In the genomic region with DNA sequence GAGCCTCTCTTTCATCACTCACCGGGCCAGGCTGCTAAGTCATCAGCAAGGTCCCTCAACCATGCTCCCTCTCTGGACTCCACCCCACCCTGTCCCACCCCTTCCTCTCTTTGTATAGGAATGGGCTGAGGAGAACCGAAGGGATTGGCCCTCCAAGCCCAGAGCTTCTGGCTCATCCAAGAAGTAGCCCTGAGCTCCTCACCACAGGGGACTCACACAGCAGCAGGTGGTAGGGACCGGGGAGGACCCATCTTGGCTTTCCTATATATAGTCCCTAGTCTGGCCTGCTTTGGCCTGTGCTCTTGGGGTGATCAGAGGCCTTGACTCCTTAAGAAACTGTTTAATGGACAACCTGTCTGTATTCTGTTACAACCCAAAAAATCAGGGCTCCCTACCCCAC, we compare ENCODE assay signal across 19 mouse cellular contexts. TPM values are rescaled to one million over a fixed set of nuclear protein-coding genes. Genes with fewer than 3 reads are reported as not detected.
A peak's percentile ranks its signal among the peaks of the same experiment; 100 is the strongest.
DNase-seq lines count a peak whose midpoint lies in the region; ATAC-seq and TF ChIP-seq lines count a peak whose summit lies in the region.
"Had no signal": no experiment of that assay in that cellular context is flagged by ENCODE, and none has a peak within 500 bp of the region (broad histone marks: within the 10 kb centered on the region; RNA-seq: fewer than 3 reads in every experiment).

No protein-coding gene starts in this region.

- H3K4me2 ChIP-seq in heart, postnatal 0 days (ENCODE audit: low read depth, low read length) = no peak overlapping the region
- H3K4me2 ChIP-seq: embryonic facial prominence, embryonic 12.5 days; forebrain, embryonic 12.5 days; hindbrain, embryonic 14.5 days; intestine, embryonic 15.5 days had no signal

- DNase-seq in heart, adult 2 months = no peak
- DNase-seq in heart, postnatal 14 days = no peak
- DNase-seq in heart, postnatal 0 days (ENCODE audit: low spot score) = no peak
- DNase-seq in heart, postnatal 36 days = no peak
- DNase-seq in ZHBTc4 (ENCODE audit: low read depth, low spot score) = peak; percentile 35
- DNase-seq: adrenal gland, postnatal 10 days; cerebellum, adult 11-12 months; cerebellum, adult 9-10 months; cerebellum, postnatal 25 days; gastrocnemius, postnatal 25 days; kidney, adult 18-20 months had no signal

- peaks cover 2% of the 10 kb centered on the region; the same call in 1 of the 2 replicates for H3K36me3 ChIP-seq in heart, adult 2 months (ENCODE audit: control insufficient read depth, insufficient read depth, low read length)
- H3K36me3 ChIP-seq in heart, postnatal 0 days (replicated peaks; ENCODE audit: control insufficient read depth, insufficient read depth, low read length) = peaks cover 38% of the 10 kb centered on the region

- no peaks in the 10 kb centered on the region for H3K9me3 ChIP-seq in heart, postnatal 0 days (replicated peaks; ENCODE audit: control insufficient read depth, low read length)
- H3K9me3 ChIP-seq: embryonic facial prominence, embryonic 12.5 days; forebrain, embryonic 12.5 days; hindbrain, embryonic 10.5 days; intestine, embryonic 15.5 days had no signal

- H3K27ac ChIP-seq in heart, adult 2 months = peak overlapping the region; percentile 82
- peak overlapping the region; percentile 52; the same call in 1 of the 2 replicates for H3K27ac ChIP-seq in heart, postnatal 0 days (ENCODE audit: low read depth)
- H3K27ac ChIP-seq: embryonic facial prominence, embryonic 12.5 days; forebrain, embryonic 12.5 days; hindbrain, embryonic 10.5 days; hindbrain, embryonic 14.5 days; intestine, embryonic 15.5 days had no signal

- H3K4me3 ChIP-seq in heart, adult 2 months = no peak overlapping the region
- H3K4me3 ChIP-seq in heart, postnatal 0 days (ENCODE audit: low read depth, low read length) = no peak overlapping the region
- H3K4me3 ChIP-seq: embryonic facial prominence, embryonic 12.5 days; forebrain, embryonic 12.5 days; hindbrain, embryonic 10.5 days; intestine, embryonic 15.5 days had no signal

- TF ChIP-seq EP300 in heart, adult 2 months (IDR thresholded peaks at IDR 0.05; ENCODE audit: insufficient read depth, low read depth, low read length) = 0 out of 2 replicates have a peak, but pooled peaks have one; percentile 24
- TF ChIP-seq EP300 in heart, postnatal 0 days (IDR thresholded peaks at IDR 0.05; ENCODE audit: low read depth) = no peak

- no peak for ATAC-seq in heart, postnatal 0 days (ENCODE audit: insufficient read depth, low read depth)
- ATAC-seq in erythroblast, adult 5-6 weeks (replicated peaks; ENCODE audit: low FRiP score, poor library complexity, severe bottlenecking) = no peak
- ATAC-seq: forebrain, embryonic 16.5 days; intestine, embryonic 15.5 days had no signal

- no peaks in the 10 kb centered on the region for H3K79me2 ChIP-seq in heart, adult 2 months (replicated peaks; ENCODE audit: control insufficient read depth, insufficient read depth, low read length)

- TF ChIP-seq POLR2A in heart, adult 2 months (IDR thresholded peaks at IDR 0.05; ENCODE audit: insufficient read depth, low read depth, low read length) = no peak; the same call in 1 of the 2 replicates

- no peak for TF ChIP-seq CTCF in heart, adult 2 months (IDR thresholded peaks at IDR 0.05)
- TF ChIP-seq CTCF in heart, postnatal 0 days (IDR thresholded peaks at IDR 0.05; ENCODE audit: low read depth) = no peak

- no peaks in the 10 kb centered on the region for H3K27me3 ChIP-seq in heart, adult 2 months (ENCODE audit: control insufficient read depth, insufficient read depth, low read length)
- no peaks in the 10 kb centered on the region for H3K27me3 ChIP-seq in heart, postnatal 0 days (ENCODE audit: control insufficient read depth, insufficient read depth, low read length)
- H3K27me3 ChIP-seq: CH12.LX; embryonic facial prominence, embryonic 12.5 days; forebrain, embryonic 12.5 days; intestine, embryonic 15.5 days had no signal

- intact Hi-C loops in heart, adult 2 months (cut with DNase I) = loop anchor here (1.0 kb wide), 1 partner anchor 21 kb away; no protein-coding TSS in a partner anchor
- intact Hi-C loops in heart, postnatal 14 days (cut with DNase I) = no loop called here
- intact Hi-C loops in heart, postnatal 36 days (cut with DNase I) = no loop called here

- WGBS in heart, adult 2 months = 37% methylated on average over 3 of the region's 3 CpGs
- 64% methylated on average over 3 of the region's 3 CpGs for WGBS in heart, postnatal 0 days

- H3K9ac ChIP-seq in heart, adult 2 months (ENCODE audit: low read depth, low read length) = no peak overlapping the region
- H3K9ac ChIP-seq in heart, postnatal 0 days (replicated peaks; ENCODE audit: low read depth, low read length) = no peak overlapping the region
- H3K9ac ChIP-seq: embryonic facial prominence, embryonic 12.5 days; forebrain, embryonic 12.5 days; hindbrain, embryonic 14.5 days; intestine, embryonic 15.5 days had no signal

- peaks cover 20% of the 10 kb centered on the region for H3K4me1 ChIP-seq in heart, adult 2 months (ENCODE audit: control insufficient read depth, insufficient read depth, low read length)
- peaks cover 30% of the 10 kb centered on the region for H3K4me1 ChIP-seq in heart, postnatal 0 days (ENCODE audit: control insufficient read depth, insufficient read depth)
- H3K4me1 ChIP-seq: forebrain, embryonic 12.5 days had no signal

RNA-seq across cellular contexts. Expression of gene Mmp15, which starts 22.4 kb away (rescaled TPM):
- 10 to 100 TPM; 53.4 to 67.5 TPM for total RNA-seq in heart, adult 2 months (2021)
- 56.7 and 58.4 TPM in 2 replicates for polyA plus RNA-seq in heart, adult 2 months (2012; rRNA removed)
- total RNA-seq in heart, postnatal 14 days (2021) = 10 to 100 TPM; 90.2 to 99.0 TPM
- total RNA-seq in heart, postnatal 0 days (2014; rRNA removed; ENCODE audit: low replicate concordance) = 132 and 171 TPM in 2 replicates
- polyA plus RNA-seq in heart, postnatal 0 days (2015; fragmentation: Nextera tagmentation; extraction: Ambion mirVana) = 30.1 and 32.9 TPM in 2 replicates
- total RNA-seq in heart, postnatal 36 days (2021) = 10 to 100 TPM; 58.7 to 67.8 TPM
- not detected in 2 replicates for total RNA-seq in erythroblast, adult 5-6 weeks (2015; ENCODE audit: low replicate concordance)
- total RNA-seq in erythroblast, adult 5-6 weeks (2017; ENCODE audit: low replicate concordance) = not detected in 2 replicates

RNA-seq across cellular contexts. Expression of gene Usb1, which starts 42.3 kb away (rescaled TPM):
- total RNA-seq in heart, adult 2 months (2021) = 10 to 100 TPM; 12.2 to 15.2 TPM
- 23.9 and 31.1 TPM in 2 replicates for polyA plus RNA-seq in heart, adult 2 months (2012; rRNA removed)
- total RNA-seq in heart, postnatal 14 days (2021) = 10 to 100 TPM; 18.6 TPM
- total RNA-seq in heart, postnatal 0 days (2014; rRNA removed; ENCODE audit: low replicate concordance) = 37.3 and 49.0 TPM in 2 replicates
- polyA plus RNA-seq in heart, postnatal 0 days (2015; fragmentation: Nextera tagmentation; extraction: Ambion mirVana) = 28.8 and 29.6 TPM in 2 replicates
- 10 to 100 TPM; 13.6 to 18.9 TPM for total RNA-seq in heart, postnatal 36 days (2021)
- 7.9 and 8.1 TPM in 2 replicates for total RNA-seq in erythroblast, adult 5-6 weeks (2015; ENCODE audit: low replicate concordance)
- 6.1 and 8.0 TPM in 2 replicates for total RNA-seq in erythroblast, adult 5-6 weeks (2017; ENCODE audit: low replicate concordance)

RNA-seq across cellular contexts. Expression of gene Zfp319, which starts 42.7 kb away (rescaled TPM):
- total RNA-seq in heart, adult 2 months (2021) = 1 to 10 TPM; 7.6 to 8.1 TPM
- 5.5 and 7.3 TPM in 2 replicates for polyA plus RNA-seq in heart, adult 2 months (2012; rRNA removed)
- 10 to 100 TPM; 11.6 to 11.9 TPM for total RNA-seq in heart, postnatal 14 days (2021)
- 7.0 and 7.8 TPM in 2 replicates for total RNA-seq in heart, postnatal 0 days (2014; rRNA removed; ENCODE audit: low replicate concordance)
- 3.0 and 3.6 TPM in 2 replicates for polyA plus RNA-seq in heart, postnatal 0 days (2015; fragmentation: Nextera tagmentation; extraction: Ambion mirVana)
- total RNA-seq in heart, postnatal 36 days (2021) = 1 to 10 TPM; 8.1 to 8.7 TPM
- 2.5 and 3.3 TPM in 2 replicates for total RNA-seq in erythroblast, adult 5-6 weeks (2015; ENCODE audit: low replicate concordance)
- 0.14 and 0.17 TPM in 2 replicates for total RNA-seq in erythroblast, adult 5-6 weeks (2017; ENCODE audit: low replicate concordance)

Comparison
In these comparisons a context has a peak if more than half of its experiments do, and no peak if none do; other contexts are left out.
1. RNA of gene Mmp15, which starts 22.4 kb away (total RNA-seq): 132 to 171 TPM in heart, postnatal 0 days, 90.2 to 99.0 TPM in heart, postnatal 14 days, 58.7 to 67.8 TPM in heart, postnatal 36 days and 53.4 to 67.5 TPM in heart, adult 2 months; not detected in erythroblast, adult 5-6 weeks; every median in the first group is over 10 times any median in the second.